Mouse (Mus musculus): ENCODE data around the gene Brms1. TPM values are rescaled to one million over a fixed set of nuclear protein-coding genes. Genes with fewer than 3 reads are reported as not detected.

Gene Brms1
- polyA plus RNA-seq, 1 experiment from 2014 or later: 49.6 TPM

DNA sequence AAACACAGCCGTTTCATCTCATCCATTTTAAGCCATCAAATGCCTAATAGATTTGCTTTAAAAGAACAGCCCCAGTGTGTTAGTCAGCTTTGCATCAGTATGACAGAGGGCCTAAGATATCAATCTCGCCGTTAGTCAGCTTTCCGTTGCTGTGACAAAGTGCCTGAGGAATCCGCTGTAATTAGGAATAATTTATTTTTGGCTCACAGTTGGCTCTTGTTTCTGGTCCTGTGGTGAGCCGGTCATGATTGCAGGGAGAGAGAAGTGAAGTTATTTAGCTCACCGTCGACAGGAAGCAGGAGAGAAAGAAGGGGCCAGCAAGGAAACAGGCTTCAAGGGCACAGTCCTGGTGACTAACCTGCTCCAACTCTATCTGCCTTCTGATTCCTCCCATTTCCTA lies 28.0 kb upstream of the Brms1 start:
- DNase-seq (ENCODE audit: low spot score) (no peak), ATAC-seq (replicated peaks; ENCODE audit: low FRiP score, low TSS enrichment, low read depth) (no peak)
- no peak overlapping the region for H3K9ac ChIP-seq (ENCODE audit: low read length)
- H3K27me3 ChIP-seq (replicated peaks; ENCODE audit: control insufficient read depth, insufficient read depth, low read length): no peaks in the 10 kb centered on the region
- no peaks in the 10 kb centered on the region for H3K36me3 ChIP-seq (ENCODE audit: control insufficient read depth, insufficient read depth, low read length)
- no peak overlapping the region for H3K4me2 ChIP-seq (ENCODE audit: low read length)
- H3K9me3 ChIP-seq (ENCODE audit: control insufficient read depth, low read length): no peaks in the 10 kb centered on the region
- no peak overlapping the region for H3K4me3 ChIP-seq (ENCODE audit: low read depth, low read length)
- 64% methylated on average over 8 of the region's 8 CpGs for WGBS
- no peak overlapping the region for H3K27ac ChIP-seq (ENCODE audit: low read depth)
- H3K4me1 ChIP-seq (replicated peaks; ENCODE audit: control insufficient read depth, insufficient read depth, low read length): peaks cover 7% of the 10 kb centered on the region; the same call in 1 of the 2 replicates

GRCm38 (mm10) chr19:5014961-5015398 lies 26.2 kb upstream of the Brms1 start:
- Histone ChIP-seq H3K4me1 (replicated peaks; ENCODE audit: control insufficient read depth, insufficient read depth, low read length) (peaks cover 7% of the 10 kb centered on the region; the same call in 1 of the 2 replicates), H3K4me2 (ENCODE audit: low read length) (no peak overlapping the region), H3K4me3 (ENCODE audit: low read depth, low read length) (no peak overlapping the region), H3K9me3 (ENCODE audit: control insufficient read depth, low read length) (no peaks in the 10 kb centered on the region), H3K36me3 (ENCODE audit: control insufficient read depth, insufficient read depth, low read length) (no peaks in the 10 kb centered on the region), H3K27me3 (replicated peaks; ENCODE audit: control insufficient read depth, insufficient read depth, low read length) (no peaks in the 10 kb centered on the region), H3K27ac (ENCODE audit: low read depth) (no peak overlapping the region), H3K9ac (ENCODE audit: low read length) (no peak overlapping the region)
- no peak for ATAC-seq (replicated peaks; ENCODE audit: low FRiP score, low TSS enrichment, low read depth)
- peak; percentile 66 for DNase-seq (ENCODE audit: low spot score)
- WGBS: 15% methylated on average over 8 of the region's 8 CpGs

DNA sequence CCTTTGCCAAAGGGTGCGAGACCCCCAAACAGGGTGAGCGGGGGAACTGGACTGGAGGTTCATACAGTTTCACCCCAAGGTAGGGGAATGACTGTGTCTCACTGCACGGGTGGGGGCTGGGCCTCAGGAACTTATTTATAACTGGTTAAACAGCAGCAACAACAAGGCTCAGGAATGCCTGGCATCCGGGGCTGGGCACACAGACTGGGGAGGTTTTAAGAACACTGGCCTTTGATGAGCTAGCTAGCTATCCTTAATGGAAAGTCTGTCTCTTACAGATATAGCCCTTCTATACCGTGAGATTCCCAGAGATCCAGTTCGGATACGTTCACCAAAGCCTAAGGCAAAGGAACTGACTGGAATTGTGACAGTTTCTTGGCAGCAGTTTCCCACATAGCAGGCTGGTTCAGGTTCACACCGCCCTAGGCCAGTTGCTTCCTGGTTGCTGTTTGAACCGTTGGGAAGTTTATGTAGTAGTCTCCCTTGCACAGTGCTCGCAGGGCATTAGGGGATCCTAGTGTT lies 24.9 kb upstream of the Brms1 start:
- Histone ChIP-seq H3K27me3 (replicated peaks; ENCODE audit: control insufficient read depth, insufficient read depth, low read length) (no peaks in the 10 kb centered on the region), H3K4me2 (ENCODE audit: low read length) (peak overlapping the region; percentile 34), H3K9me3 (ENCODE audit: control insufficient read depth, low read length) (no peaks in the 10 kb centered on the region), H3K27ac (ENCODE audit: low read depth) (no peak overlapping the region), H3K9ac (ENCODE audit: low read length) (no peak overlapping the region), H3K36me3 (ENCODE audit: control insufficient read depth, insufficient read depth, low read length) (no peaks in the 10 kb centered on the region), H3K4me3 (ENCODE audit: low read depth, low read length) (no peak overlapping the region), H3K4me1 (replicated peaks; ENCODE audit: control insufficient read depth, insufficient read depth, low read length) (peaks cover 7% of the 10 kb centered on the region; the same call in 1 of the 2 replicates)
- 25% methylated on average over 10 of the region's 10 CpGs for WGBS
- ATAC-seq (replicated peaks; ENCODE audit: low FRiP score, low TSS enrichment, low read depth) (0 out of 2 replicates have a peak, but pooled peaks have one; percentile 29), DNase-seq (ENCODE audit: low spot score) (peak; percentile 58)

GRCm38 (mm10) chr19:5016782-5017181 lies 24.4 kb upstream of the Brms1 start:
- 22% methylated on average over 12 of the region's 12 CpGs for WGBS
- no peak for ATAC-seq (replicated peaks; ENCODE audit: low FRiP score, low TSS enrichment, low read depth)

DNA sequence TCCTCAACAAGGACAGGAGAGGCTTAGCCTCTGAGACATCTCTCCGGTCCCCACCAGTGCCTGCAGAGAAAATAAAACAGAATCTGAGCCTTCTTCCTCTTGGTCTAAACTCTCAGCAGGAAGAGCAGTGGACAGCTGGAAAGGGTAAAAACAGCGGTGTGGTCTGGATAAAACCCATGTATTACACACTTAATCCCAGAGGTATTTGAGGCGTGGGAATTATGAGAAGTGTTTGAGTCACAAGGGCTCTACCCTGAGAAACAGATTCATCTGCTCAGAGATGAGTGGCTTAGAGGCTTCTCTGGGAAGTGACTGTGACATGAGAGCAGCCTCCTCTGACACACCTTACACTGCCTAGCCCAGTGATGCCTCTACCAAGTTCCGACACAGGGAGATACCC lies 23.5 kb upstream of the Brms1 start:
- WGBS: 81% methylated on average over 4 of the region's 4 CpGs

More at GRCm38 (mm10) chr19:5016782-5017181, 24.4 kb upstream of the Brms1 start:
- H3K4me2 ChIP-seq (ENCODE audit: low read length): peak overlapping the region; percentile 34
- H3K36me3 ChIP-seq (ENCODE audit: control insufficient read depth, insufficient read depth, low read length): no peaks in the 10 kb centered on the region
- H3K4me1 ChIP-seq (replicated peaks; ENCODE audit: control insufficient read depth, insufficient read depth, low read length): peaks cover 7% of the 10 kb centered on the region; the same call in 1 of the 2 replicates
- no peak overlapping the region for H3K27ac ChIP-seq (ENCODE audit: low read depth)
- H3K9ac ChIP-seq (ENCODE audit: low read length): no peak overlapping the region
- H3K4me3 ChIP-seq (ENCODE audit: low read depth, low read length): no peak overlapping the region
- peak; percentile 82 for DNase-seq (ENCODE audit: low spot score)
- H3K27me3 ChIP-seq (replicated peaks; ENCODE audit: control insufficient read depth, insufficient read depth, low read length): no peaks in the 10 kb centered on the region
- H3K9me3 ChIP-seq (ENCODE audit: control insufficient read depth, low read length): no peaks in the 10 kb centered on the region

GRCm38 (mm10) chr19:5018191-5018590 lies 23.0 kb upstream of the Brms1 start:
- H3K4me2 ChIP-seq (ENCODE audit: low read length): no peak overlapping the region
- H3K9ac ChIP-seq (ENCODE audit: low read length): no peak overlapping the region
- H3K27ac ChIP-seq (ENCODE audit: low read depth): no peak overlapping the region
- no peaks in the 10 kb centered on the region for H3K27me3 ChIP-seq (replicated peaks; ENCODE audit: control insufficient read depth, insufficient read depth, low read length)
- no peaks in the 10 kb centered on the region for H3K36me3 ChIP-seq (ENCODE audit: control insufficient read depth, insufficient read depth, low read length)
- peaks cover 7% of the 10 kb centered on the region; the same call in 1 of the 2 replicates for H3K4me1 ChIP-seq (replicated peaks; ENCODE audit: control insufficient read depth, insufficient read depth, low read length)
- H3K9me3 ChIP-seq (ENCODE audit: control insufficient read depth, low read length): no peaks in the 10 kb centered on the region
- 79% methylated on average over 3 of the region's 3 CpGs for WGBS
- DNase-seq (ENCODE audit: low spot score) (no peak), ATAC-seq (replicated peaks; ENCODE audit: low FRiP score, low TSS enrichment, low read depth) (no peak)
- no peak overlapping the region for H3K4me3 ChIP-seq (ENCODE audit: low read depth, low read length)

More for the DNA sequence above, 23.5 kb upstream of the Brms1 start:
- H3K27ac ChIP-seq (ENCODE audit: low read depth): no peak overlapping the region
- no peak overlapping the region for H3K4me3 ChIP-seq (ENCODE audit: low read depth, low read length)
- no peak for DNase-seq (ENCODE audit: low spot score)
- no peaks in the 10 kb centered on the region for H3K36me3 ChIP-seq (ENCODE audit: control insufficient read depth, insufficient read depth, low read length)
- ATAC-seq (replicated peaks; ENCODE audit: low FRiP score, low TSS enrichment, low read depth): no peak
- H3K4me2 ChIP-seq (ENCODE audit: low read length): no peak overlapping the region
- no peak overlapping the region for H3K9ac ChIP-seq (ENCODE audit: low read length)
- no peaks in the 10 kb centered on the region for H3K27me3 ChIP-seq (replicated peaks; ENCODE audit: control insufficient read depth, insufficient read depth, low read length)
- peaks cover 7% of the 10 kb centered on the region; the same call in 1 of the 2 replicates for H3K4me1 ChIP-seq (replicated peaks; ENCODE audit: control insufficient read depth, insufficient read depth, low read length)
- no peaks in the 10 kb centered on the region for H3K9me3 ChIP-seq (ENCODE audit: control insufficient read depth, low read length)

DNA sequence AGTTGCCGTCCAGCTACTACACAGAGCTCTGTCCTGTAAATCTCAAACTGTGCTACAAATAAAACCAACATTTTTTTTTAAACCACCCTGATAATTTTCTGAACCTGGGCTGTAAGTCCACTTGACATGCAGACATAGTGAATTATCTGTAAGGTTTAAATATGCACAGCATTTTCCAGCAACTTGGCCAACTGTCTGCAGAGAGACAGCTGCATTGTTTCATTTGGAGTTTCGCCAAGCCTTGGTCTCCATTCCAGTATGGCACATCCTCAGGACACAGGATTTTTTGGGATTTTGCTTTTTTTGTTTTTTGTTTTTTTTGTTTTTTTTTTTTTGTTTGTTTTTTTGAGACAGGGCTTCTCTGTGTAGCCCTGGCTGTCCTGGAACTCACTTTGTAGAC lies 19.7 kb upstream of the Brms1 start:
- no peak overlapping the region for H3K27ac ChIP-seq (ENCODE audit: low read depth)
- H3K4me3 ChIP-seq (ENCODE audit: low read depth, low read length): no peak overlapping the region
- DNase-seq (ENCODE audit: low spot score) (no peak), ATAC-seq (replicated peaks; ENCODE audit: low FRiP score, low TSS enrichment, low read depth) (no peak)
- H3K4me2 ChIP-seq (ENCODE audit: low read length): no peak overlapping the region
- WGBS: 84% methylated on average over 2 of the region's 2 CpGs
- peaks cover under 1% of the 10 kb centered on the region; the same call in 1 of the 2 replicates for H3K4me1 ChIP-seq (replicated peaks; ENCODE audit: control insufficient read depth, insufficient read depth, low read length)
- no peak overlapping the region for H3K9ac ChIP-seq (ENCODE audit: low read length)
- no peaks in the 10 kb centered on the region for H3K27me3 ChIP-seq (replicated peaks; ENCODE audit: control insufficient read depth, insufficient read depth, low read length)
- no peaks in the 10 kb centered on the region for H3K36me3 ChIP-seq (ENCODE audit: control insufficient read depth, insufficient read depth, low read length)
- no peaks in the 10 kb centered on the region for H3K9me3 ChIP-seq (ENCODE audit: control insufficient read depth, low read length)

DNA sequence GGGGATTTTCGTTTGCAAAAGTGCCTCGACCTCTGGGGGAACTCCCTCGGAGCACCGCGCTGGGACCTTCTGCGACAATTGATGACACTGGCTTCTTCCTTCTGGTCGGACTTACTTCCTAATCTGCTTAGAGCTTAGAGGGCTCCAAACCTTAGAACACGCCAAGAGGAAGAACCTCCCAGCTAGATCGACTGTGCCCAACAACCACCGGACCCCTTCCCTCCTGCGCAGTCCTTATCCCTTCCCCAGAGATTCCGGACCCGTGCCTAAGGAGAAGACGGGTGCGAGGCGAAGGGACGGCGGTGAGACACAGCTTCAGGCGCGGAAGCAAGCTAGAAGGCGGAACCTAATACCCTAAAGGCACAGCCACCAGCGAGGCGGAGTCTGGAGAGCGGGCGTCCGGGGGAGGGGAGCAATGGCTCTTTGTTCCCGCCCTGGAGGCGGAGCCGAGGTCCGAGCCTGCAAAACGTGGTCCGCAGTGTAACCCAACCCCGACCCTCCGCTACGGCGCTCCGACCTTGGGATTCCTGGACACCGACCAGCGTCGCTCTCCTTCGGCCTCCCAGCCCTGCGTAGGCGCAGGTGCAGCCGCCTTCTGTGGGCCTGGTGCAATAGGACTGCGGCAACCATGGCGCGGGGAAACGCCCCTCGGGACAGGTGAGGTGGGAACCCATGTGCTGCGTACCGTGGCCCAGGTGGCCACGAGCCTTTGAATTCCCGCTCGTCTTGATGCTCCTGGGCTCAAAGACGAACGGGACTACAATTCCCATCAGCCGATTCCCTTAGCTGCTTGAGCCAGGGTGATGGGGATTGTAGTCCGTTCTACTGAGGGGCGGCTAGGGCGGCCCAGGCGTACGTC lies 17.3 kb upstream of the Brms1 start, which contains the start of gene Slc29a2:
TSS of gene Slc29a2 (plus strand) at position 240 of the 859 bp plus-strand sequence.
- Histone ChIP-seq H3K27ac (ENCODE audit: low read depth) (peak within 1 kb of the TSS; percentile 80), H3K4me3 (ENCODE audit: low read depth, low read length) (peak within 1 kb of the TSS; percentile 55), H3K4me2 (ENCODE audit: low read length) (peak within 1 kb of the TSS; percentile 68), H3K4me1 (replicated peaks; ENCODE audit: control insufficient read depth, insufficient read depth, low read length) (no peaks in the 10 kb centered on the region), H3K9ac (ENCODE audit: low read length) (peak within 1 kb of the TSS; percentile 57), H3K9me3 (ENCODE audit: control insufficient read depth, low read length) (no peaks in the 10 kb centered on the region), H3K27me3 (replicated peaks; ENCODE audit: control insufficient read depth, insufficient read depth, low read length) (no peaks in the 10 kb centered on the region), H3K36me3 (ENCODE audit: control insufficient read depth, insufficient read depth, low read length) (peaks cover 13% of the 10 kb centered on the region)
- DNase-seq (ENCODE audit: low spot score) (peak; percentile 95), ATAC-seq (replicated peaks; ENCODE audit: low FRiP score, low TSS enrichment, low read depth) (peak; percentile 96)
- whole genome bisulfite sequencing: under 1% methylated on average over 62 of the region's 62 CpGs

All from intestine, embryonic 14.5 days (tissue).